In genomic region chr4:59199341-59199740, GRCm38 (mm10) we compare ENCODE assay signal across 8 mouse cellular contexts. TPM values are rescaled to one million over a fixed set of nuclear protein-coding genes. Genes with fewer than 3 reads are reported as not detected.
DNase-seq lines count a peak whose midpoint lies in the region; ATAC-seq and TF ChIP-seq lines count a peak whose summit lies in the region.

No protein-coding gene starts in this region.

- TF ChIP-seq EP300 in lung, postnatal 0 days (IDR thresholded peaks at IDR 0.05), result no peak

- no peak overlapping the region for H3K9ac ChIP-seq in heart, embryonic 16.5 days (ENCODE audit: low read length)
- H3K9ac ChIP-seq in lung, postnatal 0 days (replicated peaks; ENCODE audit: low read depth), result no peak overlapping the region

- H3K4me2 ChIP-seq in heart, embryonic 16.5 days (ENCODE audit: low read depth, low read length), result peak overlapping the region; percentile 52
- H3K4me2 ChIP-seq in lung, postnatal 0 days (replicated peaks; ENCODE audit: low read depth, low read length), result 0 out of 2 replicates have a peak overlapping the region, but pooled peaks have one; percentile 5

- ATAC-seq in erythroid progenitor cell, adult 5-6 weeks (replicated peaks; ENCODE audit: low FRiP score, poor library complexity, severe bottlenecking), result peak; percentile 55
- ATAC-seq in heart, embryonic 16.5 days (replicated peaks; ENCODE audit: extremely low read depth, insufficient read depth, low FRiP score), result peak; percentile 86
- ATAC-seq in lung, postnatal 0 days, result peak; percentile 79

- H3K27me3 ChIP-seq in heart, embryonic 16.5 days (ENCODE audit: control insufficient read depth, insufficient read depth, low read length), result no peaks in the 10 kb centered on the region
- H3K27me3 ChIP-seq in lung, postnatal 0 days (replicated peaks; ENCODE audit: insufficient read depth, low read length), result no peaks in the 10 kb centered on the region

- H3K4me3 ChIP-seq in heart, embryonic 16.5 days (ENCODE audit: low read length), result peak overlapping the region; percentile 11; the same call in 1 of the 2 replicates
- H3K4me3 ChIP-seq in lung, postnatal 0 days (ENCODE audit: low read depth, low read length), result no peak overlapping the region

- peaks cover 48% of the 10 kb centered on the region for H3K4me1 ChIP-seq in heart, embryonic 16.5 days (ENCODE audit: control insufficient read depth, insufficient read depth, low read length)
- peaks cover 20% of the 10 kb centered on the region; the same call in 1 of the 2 replicates for H3K4me1 ChIP-seq in lung, postnatal 0 days (ENCODE audit: insufficient read depth, low read depth, low read length)

- DNase-seq in CD8-positive naive resting alpha-beta T cell, adult 2 months (ENCODE audit: low read depth in 2 of 2, low spot score in 2 of 2), result peak; percentile 60 to 66
- DNase-seq in adrenal gland, adult (ENCODE audit: inconsistent age in 2 of 2, low spot score in 1 of 2), result peak; percentile 50 to 83
- DNase-seq in kidney, postnatal 10 days, result peak; percentile 66
- DNase-seq in lung, postnatal 0 days (ENCODE audit: low spot score), result peak; percentile 77
- DNase-seq in right cerebral cortex, adult 18-20 months, result peak; percentile 26
- DNase-seq in Muller cell, postnatal 12 days (ENCODE audit: inconsistent ontology term), result no peak

- no peaks in the 10 kb centered on the region for H3K36me3 ChIP-seq in heart, embryonic 16.5 days (ENCODE audit: control insufficient read depth, insufficient read depth)
- H3K36me3 ChIP-seq in lung, postnatal 0 days (ENCODE audit: insufficient read depth, low read length), result no peaks in the 10 kb centered on the region

- peak overlapping the region; percentile 75 for H3K27ac ChIP-seq in heart, embryonic 16.5 days (ENCODE audit: low read length)
- H3K27ac ChIP-seq in lung, postnatal 0 days (ENCODE audit: low read length), result no peak overlapping the region

- TF ChIP-seq CTCF in lung, postnatal 0 days (IDR thresholded peaks at IDR 0.05), result no peak

- no peaks in the 10 kb centered on the region for H3K9me3 ChIP-seq in heart, embryonic 16.5 days (replicated peaks; ENCODE audit: control insufficient read depth, low read length)
- no peaks in the 10 kb centered on the region for H3K9me3 ChIP-seq in lung, postnatal 0 days (ENCODE audit: low read length)

- 17% methylated on average over 8 of the region's 8 CpGs for WGBS in heart, embryonic 16.5 days
- WGBS in lung, postnatal 0 days, result 20% methylated on average over 8 of the region's 8 CpGs

RNA-seq across cellular contexts. Expression of gene Ugcg, which starts 10.3 kb away (rescaled TPM):
- total RNA-seq in erythroid progenitor cell, adult 5-6 weeks (2015; ENCODE audit: low replicate concordance), result 44.4 and 45.4 TPM in 2 replicates
- total RNA-seq in erythroid progenitor cell, adult 5-6 weeks (2017; ENCODE audit: low replicate concordance), result 22.7 and 27.7 TPM in 2 replicates
- 6.6 and 8.0 TPM in 2 replicates for polyA plus RNA-seq in heart, embryonic 16.5 days (2015; fragmentation: Nextera tagmentation; extraction: Ambion mirVana)
- polyA plus RNA-seq in lung, postnatal 0 days (2015; fragmentation: Nextera tagmentation; extraction: Ambion mirVana), result 13.8 and 16.2 TPM in 2 replicates
